Comparison of ENCODE assay signal across 22 mouse cellular contexts in genomic region chr6:121194956-121195731, GRCm38 (mm10). TPM values are rescaled to one million over a fixed set of nuclear protein-coding genes. Genes with fewer than 3 reads are reported as not detected.
A peak's percentile ranks its signal among the peaks of the same experiment; 100 is the strongest.
DNase-seq lines count a peak whose midpoint lies in the region; ATAC-seq and TF ChIP-seq lines count a peak whose summit lies in the region.
"Had no signal": no experiment of that assay in that cellular context is flagged by ENCODE, and none has a peak within 500 bp of the region (broad histone marks: within the 10 kb centered on the region; RNA-seq: fewer than 3 reads in every experiment).

No protein-coding gene starts in this region.

- H3K9me3 ChIP-seq in heart, embryonic 10.5 days, result no peaks in the 10 kb centered on the region
- H3K9me3 ChIP-seq in neural tube, embryonic 13.5 days, result no peaks in the 10 kb centered on the region
- no peaks in the 10 kb centered on the region for H3K9me3 ChIP-seq in neural tube, embryonic 15.5 days (replicated peaks)
- H3K9me3 ChIP-seq: hindbrain, embryonic 12.5 days; midbrain, embryonic 13.5 days; stomach, embryonic 15.5 days had no signal

- H3K9ac ChIP-seq in neural tube, embryonic 13.5 days, result no peak overlapping the region
- H3K9ac ChIP-seq in neural tube, embryonic 15.5 days (replicated peaks), result no peak overlapping the region
- H3K9ac ChIP-seq: hindbrain, embryonic 12.5 days; midbrain, embryonic 13.5 days; stomach, embryonic 15.5 days had no signal

- no peak for TF ChIP-seq CTCF in embryonic fibroblast, embryonic 13.5 days (IDR thresholded peaks at IDR 0.05; ENCODE audit: borderline replicate concordance, insufficient read depth, low read length)
- no peak for TF ChIP-seq CTCF in olfactory bulb, adult 2 months (IDR thresholded peaks at IDR 0.05; ENCODE audit: insufficient read depth, low read depth, low read length)
- TF ChIP-seq CTCF in kidney, adult 2 months (conservative IDR thresholded peaks at IDR 0.05; ENCODE audit: insufficient read depth, insufficient read length, low read depth, low read length), result no peak

- no peak overlapping the region for H3K4me3 ChIP-seq in heart, embryonic 10.5 days
- no peak overlapping the region for H3K4me3 ChIP-seq in neural tube, embryonic 13.5 days
- no peak overlapping the region for H3K4me3 ChIP-seq in neural tube, embryonic 15.5 days (replicated peaks)
- no peak overlapping the region for H3K4me3 ChIP-seq in embryonic fibroblast, embryonic 13.5 days (ENCODE audit: insufficient read depth, low read length)
- H3K4me3 ChIP-seq in olfactory bulb, adult 2 months (ENCODE audit: insufficient read depth, low read depth, low read length), result no peak overlapping the region
- no peak overlapping the region for H3K4me3 ChIP-seq in kidney, adult 2 months (ENCODE audit: insufficient read depth, low read depth, low read length)
- H3K4me3 ChIP-seq: hindbrain, embryonic 12.5 days; midbrain, embryonic 13.5 days; stomach, embryonic 15.5 days had no signal

- H3K27me3 ChIP-seq in heart, embryonic 10.5 days (ENCODE audit: insufficient read depth, poor library complexity, severe bottlenecking), result peaks cover 6% of the 10 kb centered on the region; the same call in 1 of the 2 replicates
- no peaks in the 10 kb centered on the region for H3K27me3 ChIP-seq in neural tube, embryonic 13.5 days
- no peaks in the 10 kb centered on the region for H3K27me3 ChIP-seq in neural tube, embryonic 15.5 days (replicated peaks)
- H3K27me3 ChIP-seq in kidney, adult 2 months (replicated peaks; ENCODE audit: control insufficient read depth, insufficient read depth, low read length), result no peaks in the 10 kb centered on the region
- H3K27me3 ChIP-seq: hindbrain, embryonic 12.5 days; midbrain, embryonic 13.5 days; Patski; stomach, embryonic 15.5 days had no signal

- H3K27ac ChIP-seq in heart, embryonic 10.5 days, result peak overlapping the region; percentile 16; the same call in 1 of the 2 replicates
- H3K27ac ChIP-seq in neural tube, embryonic 13.5 days (replicated peaks), result no peak overlapping the region
- no peak overlapping the region for H3K27ac ChIP-seq in neural tube, embryonic 15.5 days (replicated peaks)
- peak overlapping the region; percentile 53 for H3K27ac ChIP-seq in embryonic fibroblast, embryonic 13.5 days (ENCODE audit: insufficient read depth, low read length)
- peak overlapping the region; percentile 77 for H3K27ac ChIP-seq in olfactory bulb, adult 2 months (ENCODE audit: insufficient read depth, low read depth, low read length)
- H3K27ac ChIP-seq in kidney, adult 2 months (ENCODE audit: insufficient read depth, low read depth, low read length), result no peak overlapping the region
- H3K27ac ChIP-seq: hindbrain, embryonic 12.5 days; midbrain, embryonic 13.5 days; stomach, embryonic 15.5 days had no signal

- WGBS in heart, embryonic 10.5 days, result 67% methylated on average over 14 of the region's 14 CpGs
- WGBS in neural tube, embryonic 13.5 days, result 87% methylated on average over 14 of the region's 14 CpGs
- 90% methylated on average over 14 of the region's 14 CpGs for WGBS in neural tube, embryonic 15.5 days
- WGBS in olfactory bulb, adult 2 months, result 44% methylated on average over 14 of the region's 14 CpGs
- WGBS in kidney, adult 2 months, result 86% methylated on average over 14 of the region's 14 CpGs

- peaks cover 11% of the 10 kb centered on the region for H3K36me3 ChIP-seq in heart, embryonic 10.5 days
- H3K36me3 ChIP-seq in neural tube, embryonic 13.5 days, result peaks cover 68% of the 10 kb centered on the region
- peaks cover 58% of the 10 kb centered on the region for H3K36me3 ChIP-seq in neural tube, embryonic 15.5 days
- peaks cover 2% of the 10 kb centered on the region; the same call in 1 of the 2 replicates for H3K36me3 ChIP-seq in kidney, adult 2 months (ENCODE audit: control insufficient read depth, insufficient read depth, low read length)

- TF ChIP-seq POLR2A in embryonic fibroblast, embryonic 13.5 days (IDR thresholded peaks at IDR 0.05; ENCODE audit: low read depth, low read length), result no peak
- no peak for TF ChIP-seq POLR2A in olfactory bulb, adult 2 months (IDR thresholded peaks at IDR 0.05; ENCODE audit: insufficient read depth, low read depth, low read length)
- TF ChIP-seq POLR2A in kidney, adult 2 months (IDR thresholded peaks at IDR 0.05; ENCODE audit: low read depth, low read length), result no peak

- no peak for DNase-seq in heart, embryonic 10.5 days (ENCODE audit: low spot score)
- no peak for DNase-seq in heart, postnatal 4 days
- DNase-seq in kidney, adult 2 months, result no peak
- DNase-seq: adrenal gland, postnatal 10 days; cerebellum, adult 11 months; cerebellum, postnatal 10 days; embryo, embryonic 11 days; heart, postnatal 10 days; kidney, adult 18-20 months; kidney, postnatal 14 days; right cerebral cortex, postnatal 25 days; thymus, adult 18-20 months had no signal

- no peak overlapping the region for H3K4me2 ChIP-seq in neural tube, embryonic 13.5 days
- H3K4me2 ChIP-seq in neural tube, embryonic 15.5 days, result no peak overlapping the region
- H3K4me2 ChIP-seq: heart, embryonic 11.5 days; hindbrain, embryonic 12.5 days; midbrain, embryonic 13.5 days; stomach, embryonic 15.5 days had no signal

- peak; percentile 43; the same call in 1 of the 2 replicates for ATAC-seq in neural tube, embryonic 13.5 days (ENCODE audit: low read depth)
- ATAC-seq in neural tube, embryonic 15.5 days (ENCODE audit: low FRiP score), result no peak
- ATAC-seq: forebrain, embryonic 14.5 days; Patski had no signal

- H3K4me1 ChIP-seq in heart, embryonic 10.5 days, result peaks cover 18% of the 10 kb centered on the region
- H3K4me1 ChIP-seq in neural tube, embryonic 13.5 days (replicated peaks), result no peaks in the 10 kb centered on the region
- H3K4me1 ChIP-seq in neural tube, embryonic 15.5 days, result no peaks in the 10 kb centered on the region
- 0 out of 2 replicates have a peak, but pooled peaks cover 3% of the 10 kb centered on the region for H3K4me1 ChIP-seq in embryonic fibroblast, embryonic 13.5 days (ENCODE audit: control insufficient read depth, insufficient read depth, low read length)
- peaks cover 26% of the 10 kb centered on the region for H3K4me1 ChIP-seq in olfactory bulb, adult 2 months (ENCODE audit: control insufficient read depth, insufficient read depth, low read length)
- no peaks in the 10 kb centered on the region for H3K4me1 ChIP-seq in kidney, adult 2 months (ENCODE audit: control insufficient read depth, insufficient read depth, low read length)
- H3K4me1 ChIP-seq: hindbrain, embryonic 12.5 days; midbrain, embryonic 13.5 days; stomach, embryonic 15.5 days had no signal

RNA-seq across cellular contexts. Expression of gene Pex26, which starts 11.7 kb away (rescaled TPM):
- polyA plus RNA-seq in heart, embryonic 10.5 days (2016; fragmentation: Nextera tagmentation; extraction: Ambion mirVana), result 5.1 and 6.6 TPM in 2 replicates
- 1 to 10 TPM; 6.4 to 8.0 TPM for total RNA-seq in heart, postnatal 4 days (2021)
- 12.3 and 13.5 TPM in 2 replicates for polyA plus RNA-seq in neural tube, embryonic 13.5 days (2015; fragmentation: Nextera tagmentation; extraction: Ambion mirVana)
- polyA plus RNA-seq in neural tube, embryonic 15.5 days (2015; fragmentation: Nextera tagmentation; extraction: Ambion mirVana), result 14.3 and 15.0 TPM in 2 replicates
- polyA plus RNA-seq in embryonic fibroblast, embryonic 13.5 days (2011; ENCODE audit: insufficient read length, low read depth, missing spikeins), result 5.3 and 6.0 TPM in 2 replicates
- not detected in 2 replicates for polyA plus RNA-seq in olfactory bulb, adult 2 months (2012; ENCODE audit: insufficient read depth, insufficient read length, low replicate concordance, missing spikeins)
- 21.0 and 24.2 TPM in 2 replicates for polyA plus RNA-seq in kidney, adult 2 months (2012; rRNA removed)

RNA-seq across cellular contexts. Expression of gene Tuba8, which starts 15.4 kb away (rescaled TPM):
- 0.95 and 2.3 TPM in 2 replicates for polyA plus RNA-seq in heart, embryonic 10.5 days (2016; fragmentation: Nextera tagmentation; extraction: Ambion mirVana)
- 10 to 100 TPM; 20.9 to 27.5 TPM for total RNA-seq in heart, postnatal 4 days (2021)
- polyA plus RNA-seq in neural tube, embryonic 13.5 days (2015; fragmentation: Nextera tagmentation; extraction: Ambion mirVana), result 0.21 and 0.25 TPM in 2 replicates
- 1.5 and 2.5 TPM in 2 replicates for polyA plus RNA-seq in neural tube, embryonic 15.5 days (2015; fragmentation: Nextera tagmentation; extraction: Ambion mirVana)
- 1.8 and 7.1 TPM in 2 replicates for polyA plus RNA-seq in embryonic fibroblast, embryonic 13.5 days (2011; ENCODE audit: insufficient read length, low read depth, missing spikeins)
- polyA plus RNA-seq in olfactory bulb, adult 2 months (2012; ENCODE audit: insufficient read depth, insufficient read length, low replicate concordance, missing spikeins), result not detected in 2 replicates
- 0.94 and 2.5 TPM in 2 replicates for polyA plus RNA-seq in kidney, adult 2 months (2012; rRNA removed)

RNA-seq across cellular contexts. Expression of gene Usp18, which starts 50.6 kb away (rescaled TPM):
- 0.62 and 1.5 TPM in 2 replicates for polyA plus RNA-seq in heart, embryonic 10.5 days (2016; fragmentation: Nextera tagmentation; extraction: Ambion mirVana)
- under 1 TPM; 0.67 to 0.68 TPM for total RNA-seq in heart, postnatal 4 days (2021)
- polyA plus RNA-seq in neural tube, embryonic 13.5 days (2015; fragmentation: Nextera tagmentation; extraction: Ambion mirVana), result 1.0 and 2.9 TPM in 2 replicates
- 1.9 and 6.4 TPM in 2 replicates for polyA plus RNA-seq in neural tube, embryonic 15.5 days (2015; fragmentation: Nextera tagmentation; extraction: Ambion mirVana)
- polyA plus RNA-seq in embryonic fibroblast, embryonic 13.5 days (2011; ENCODE audit: insufficient read length, low read depth, missing spikeins), result 9.1 and 9.9 TPM in 2 replicates
- polyA plus RNA-seq in olfactory bulb, adult 2 months (2012; ENCODE audit: insufficient read depth, insufficient read length, low replicate concordance, missing spikeins), result not detected in 2 replicates
- 5.9 and 9.7 TPM in 2 replicates for polyA plus RNA-seq in kidney, adult 2 months (2012; rRNA removed)

Comparison
In these comparisons a context has a peak if more than half of its experiments do, and no peak if none do; other contexts are left out.
1. H3K27ac ChIP-seq: peak in heart, embryonic 10.5 days (single experiment), embryonic fibroblast, embryonic 13.5 days (single experiment) and olfactory bulb, adult 2 months (single experiment); none in neural tube, embryonic 13.5 days (single experiment), neural tube, embryonic 15.5 days (single experiment) and kidney, adult 2 months (single experiment).